Mouse (Mus musculus) A20 (cell line): ENCODE measurements at regions not wholly inside any gene's neighbourhood (a gene's known extent, or its start where the extent isn't known, plus 50 kb on each side); places are given as distances from the start of the nearest gene placed in this dataset.

Experiments used
- DNase-seq: peaks from one replicate; pipeline ENCODE4 v3.0.0-alpha.2; 2011; ENCODE audit warnings: low read depth, low spot score

- DNase-seq, result no peak
Measured at GRCm38 (mm10) chr17:51528161-51528560, 304.9 kb downstream of the Satb1 start.

DNA sequence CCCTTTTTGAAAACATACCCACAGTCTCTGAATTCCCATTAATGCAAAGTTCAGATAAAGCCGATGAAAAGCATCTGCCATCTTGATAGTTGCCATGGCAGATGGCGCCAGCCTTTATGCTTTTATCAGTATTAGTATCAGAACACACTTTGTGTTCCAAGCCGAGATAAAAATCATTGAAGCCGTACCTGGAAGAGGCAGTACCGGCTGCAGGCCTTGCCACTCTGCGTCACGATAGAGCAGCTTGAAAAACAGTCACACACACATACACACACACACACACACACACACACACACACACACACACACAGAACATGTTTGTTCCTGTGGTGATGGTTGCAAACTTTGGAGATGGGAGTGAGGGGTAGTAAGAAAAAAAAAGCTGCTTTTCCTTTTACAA lies 306.2 kb downstream of the Satb1 start:
- DNase-seq, result no peak

- DNase-seq, result no peak
Measured at GRCm38 (mm10) chr17:51526464-51526863, 306.6 kb downstream of the Satb1 start.

GRCm38 (mm10) chr17:51526021-51526420 lies 307.1 kb downstream of the Satb1 start:
- DNase-seq, result no peak

GRCm38 (mm10) chr17:51525219-51525618 lies 307.9 kb downstream of the Satb1 start:
- no peak for DNase-seq

- DNase-seq, result no peak
Measured at GRCm38 (mm10) chr17:51511917-51512316, 321.2 kb downstream of the Satb1 start.

DNA sequence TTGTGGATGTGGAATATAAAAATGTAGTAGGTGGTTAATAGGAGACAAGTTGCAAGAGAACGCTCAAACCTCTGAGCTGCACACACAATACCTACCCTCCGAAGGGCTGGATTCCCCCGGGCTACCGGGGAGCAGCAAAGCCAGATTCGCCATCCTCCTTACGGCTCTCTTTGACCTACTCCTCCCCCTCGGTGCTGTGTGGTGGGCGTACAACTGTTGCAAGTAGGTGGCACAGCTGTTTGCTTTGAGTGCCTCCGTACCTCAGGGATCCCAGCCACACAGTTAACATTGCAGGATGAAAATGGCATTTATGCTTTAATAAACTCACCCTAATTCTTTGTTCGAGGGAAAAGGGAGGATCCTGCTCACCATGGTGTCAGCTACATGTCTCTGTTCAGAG lies 321.6 kb upstream of the Tbc1d5 start:
- DNase-seq, result no peak

DNA sequence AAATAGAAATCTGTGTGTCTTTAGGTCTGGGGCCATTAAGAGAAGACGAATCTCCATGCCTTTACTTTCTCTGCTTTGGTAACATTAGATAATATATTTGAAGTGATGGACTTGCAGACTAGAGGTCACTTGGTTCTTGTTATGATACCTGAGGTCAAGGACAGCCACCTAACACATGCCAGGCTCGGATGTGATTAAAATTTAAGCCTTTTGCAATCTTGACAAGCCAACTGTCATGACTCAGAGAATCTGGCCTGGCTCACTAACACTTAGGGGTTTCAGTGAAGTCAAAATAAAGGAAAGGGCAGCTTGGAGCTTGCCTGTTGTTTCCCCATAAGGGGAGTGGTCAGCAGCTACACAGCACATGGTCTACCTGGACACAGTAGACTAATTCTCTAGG lies 320.4 kb upstream of the Tbc1d5 start:
- no peak for DNase-seq

- no peak for DNase-seq
Measured at GRCm38 (mm10) chr17:51495038-51495437, 315.9 kb upstream of the Tbc1d5 start.

DNA sequence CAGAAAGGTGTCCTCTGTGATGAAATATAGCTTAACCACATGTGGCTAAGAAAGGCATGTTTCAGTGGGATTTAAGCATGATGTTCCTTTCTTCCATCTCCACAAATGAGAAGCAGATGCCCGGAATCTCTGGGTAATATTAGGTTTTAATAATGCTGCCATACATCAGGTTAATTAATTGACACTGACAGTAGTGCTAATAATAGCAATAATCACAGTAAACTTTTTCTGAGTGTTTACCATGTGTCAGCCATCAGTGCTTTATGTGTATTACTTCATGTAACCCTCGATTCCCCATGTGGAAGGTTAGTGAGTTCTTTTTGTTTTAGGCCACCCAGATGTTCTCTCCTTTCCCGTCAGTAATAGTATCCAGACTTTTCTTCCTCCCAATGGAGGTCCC lies 310.2 kb upstream of the Tbc1d5 start:
- DNase-seq, result no peak

DNA sequence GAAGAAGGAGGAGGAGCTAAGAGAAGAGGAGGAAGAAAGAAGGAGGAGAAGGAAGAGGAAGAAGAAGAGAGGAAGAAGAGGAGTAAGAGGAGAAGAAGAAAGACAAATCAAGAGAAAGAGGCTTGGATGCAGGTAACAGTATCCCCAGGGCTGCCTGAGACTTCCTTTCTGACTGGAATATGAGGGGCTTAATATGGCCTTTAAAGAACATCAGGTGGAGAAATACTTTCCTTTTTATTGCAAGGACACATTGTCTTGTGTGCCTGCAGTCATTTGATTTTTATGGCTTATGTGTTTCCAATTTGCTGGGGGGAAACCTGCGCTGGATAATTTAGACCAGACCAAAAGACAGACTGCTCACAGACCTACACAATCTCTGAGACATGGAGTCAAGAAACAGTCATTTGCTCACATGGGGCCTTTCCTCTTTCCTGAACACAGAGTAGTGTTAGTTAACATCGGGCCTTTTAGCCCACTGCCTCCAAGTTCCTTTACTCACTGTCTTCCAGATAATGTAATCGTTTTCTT lies 308.8 kb upstream of the Tbc1d5 start:
- DNase-seq, result no peak

DNA sequence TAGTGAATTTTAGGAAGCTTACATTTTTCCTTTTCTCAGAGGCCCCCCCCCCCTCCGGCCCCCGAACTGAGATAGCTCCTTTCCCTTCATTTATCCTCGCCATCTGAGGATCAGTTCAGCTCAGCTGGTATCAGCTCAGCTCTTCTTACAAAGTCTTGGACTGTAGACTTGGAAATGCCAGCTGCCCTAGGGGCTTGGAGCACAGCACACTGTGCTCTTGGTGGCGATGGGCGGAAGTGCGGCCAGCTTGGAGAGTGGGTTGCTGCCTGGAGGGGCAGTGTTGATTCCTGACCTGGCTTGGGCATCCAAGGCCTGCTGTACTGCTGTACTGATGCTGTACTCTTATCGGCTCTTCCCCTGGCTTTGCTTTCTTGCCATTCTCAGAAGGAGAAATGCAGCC lies 298.7 kb upstream of the Tbc1d5 start:
- DNase-seq, result no peak

- DNase-seq, result no peak
Measured at GRCm38 (mm10) chr17:51477404-51477803, 298.3 kb upstream of the Tbc1d5 start.

DNA sequence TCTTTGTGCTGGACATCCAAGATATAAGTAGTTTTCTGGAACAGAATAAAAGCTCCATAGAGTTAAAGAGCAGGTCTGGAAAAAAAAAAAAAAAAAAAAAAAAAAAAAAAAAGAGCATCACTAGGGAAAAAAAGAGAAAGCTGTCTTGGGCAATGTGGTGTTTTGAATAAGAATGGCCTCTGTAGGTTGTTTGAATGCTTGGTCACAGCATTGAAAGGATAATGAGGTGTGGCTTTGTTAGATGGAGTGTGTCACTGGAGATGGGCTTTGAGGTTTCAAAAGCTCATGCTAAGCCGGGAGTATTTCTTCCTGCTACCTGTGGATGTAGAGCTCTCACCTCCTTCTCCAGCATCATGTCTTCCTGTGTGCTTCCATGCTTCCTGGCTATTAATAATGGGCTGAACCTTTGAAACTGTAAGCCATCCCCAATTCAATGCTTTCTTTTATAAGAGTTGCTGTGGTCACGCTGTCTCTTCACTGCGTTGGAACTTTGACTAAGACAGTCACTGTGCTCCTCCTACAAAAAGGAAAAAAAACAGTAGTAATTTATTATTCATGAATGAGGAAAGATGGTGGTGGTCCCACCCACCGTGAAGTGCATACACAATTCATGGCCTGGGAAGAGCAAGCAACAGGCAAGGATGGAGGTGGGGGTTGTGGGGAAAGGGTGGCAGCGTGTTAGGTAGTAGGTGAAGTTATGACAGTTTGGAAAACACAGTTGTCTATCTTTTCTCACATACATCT lies 283.2 kb upstream of the Tbc1d5 start:
- DNase-seq, result no peak

DNA sequence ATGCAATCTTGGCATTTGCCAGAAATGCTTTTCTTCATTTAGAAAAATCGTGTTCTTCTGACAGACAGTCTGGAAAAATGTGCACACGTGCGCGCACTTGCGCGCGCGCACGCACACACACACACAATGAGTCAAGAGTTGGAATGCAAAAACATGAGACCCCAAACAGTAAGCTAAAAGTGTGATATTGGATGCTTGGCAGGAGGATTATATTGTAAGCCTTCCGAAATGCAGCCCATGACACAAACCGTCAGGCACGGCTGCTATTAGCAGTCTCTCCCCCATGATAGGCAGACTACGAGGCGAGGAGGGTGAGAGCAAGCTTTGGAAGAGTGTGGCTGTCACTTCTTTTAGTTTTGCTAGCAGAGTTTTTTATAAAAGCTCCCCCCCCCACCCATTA lies 282.1 kb upstream of the Tbc1d5 start:
- no peak for DNase-seq

DNA sequence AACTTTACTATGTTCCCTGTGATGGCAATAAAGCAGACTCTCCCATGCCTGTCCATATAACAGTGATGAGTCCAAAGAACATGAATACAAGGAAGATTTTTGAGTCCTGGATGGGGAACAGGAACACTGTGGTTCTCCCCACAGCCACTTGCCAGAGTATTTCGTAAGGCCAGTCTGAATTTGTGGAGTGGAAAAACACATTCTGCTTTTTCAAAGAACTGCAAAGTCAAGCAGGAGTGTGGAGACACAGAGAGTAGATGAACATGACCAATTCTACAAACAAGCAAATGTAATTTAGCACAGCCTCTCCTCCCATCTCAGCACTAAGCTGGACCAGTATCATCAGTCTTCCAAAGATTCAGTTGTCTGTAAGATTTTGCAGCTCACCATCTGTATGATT lies 280.0 kb upstream of the Tbc1d5 start:
- DNase-seq, result no peak

DNA sequence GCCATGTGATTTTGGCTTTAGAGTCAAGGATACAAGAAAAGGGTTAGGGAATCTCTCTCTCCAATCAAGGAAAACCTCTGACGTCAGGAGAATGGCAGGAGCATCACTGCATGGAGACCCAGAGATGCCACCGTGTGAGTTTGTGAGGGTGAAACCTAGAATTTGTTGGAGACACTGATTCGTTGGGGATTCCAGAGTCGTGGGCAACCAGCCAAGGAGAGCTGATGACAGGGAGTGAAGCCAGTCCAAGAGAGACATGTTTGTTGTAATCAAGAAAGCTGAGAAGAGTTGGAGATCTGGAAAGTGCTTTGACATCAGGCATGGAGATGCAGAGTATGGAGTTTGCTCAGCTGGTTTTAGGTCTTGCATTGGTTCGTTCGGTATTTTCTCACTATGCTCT lies 236.6 kb upstream of the Tbc1d5 start:
- no peak for DNase-seq

DNA sequence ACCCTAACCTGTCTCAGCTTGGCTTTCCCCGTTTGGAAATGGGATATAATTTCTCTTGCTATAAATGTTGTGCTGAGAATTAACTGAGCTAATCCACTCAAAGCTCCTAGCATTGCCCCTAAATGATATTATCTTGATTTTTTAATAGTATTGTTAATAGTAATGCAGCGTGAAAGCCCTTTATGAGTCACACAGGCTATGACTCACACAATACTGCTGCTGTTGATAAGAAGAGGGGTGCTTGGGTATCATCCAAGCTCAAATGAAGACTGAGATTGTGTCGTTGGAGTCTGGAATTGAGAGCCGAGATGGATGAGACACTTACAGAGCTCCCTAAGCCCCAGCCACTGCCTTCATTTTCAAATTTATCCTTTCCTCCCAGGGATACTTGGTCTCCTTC lies 235.2 kb upstream of the Tbc1d5 start:
- no peak for DNase-seq

DNA sequence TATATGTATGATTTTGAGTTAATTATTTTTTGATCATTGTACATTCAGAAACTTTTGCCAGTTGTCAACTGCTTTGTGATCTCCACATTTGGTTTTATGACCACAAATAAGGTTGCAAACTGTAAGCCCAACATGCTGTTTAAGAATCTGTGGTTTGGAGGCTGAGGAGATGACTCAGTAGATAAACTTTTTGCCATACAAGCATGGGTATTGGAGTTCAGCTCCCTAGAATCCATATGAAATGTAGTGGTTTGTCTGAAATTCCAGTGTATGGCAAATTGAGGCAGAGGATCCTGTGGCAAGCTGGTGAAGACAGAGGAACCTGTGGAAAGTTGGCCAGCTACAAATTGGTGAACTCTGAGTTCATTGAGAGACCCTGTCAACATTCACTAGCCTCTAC lies 234.6 kb upstream of the Tbc1d5 start:
- no peak for DNase-seq

DNA sequence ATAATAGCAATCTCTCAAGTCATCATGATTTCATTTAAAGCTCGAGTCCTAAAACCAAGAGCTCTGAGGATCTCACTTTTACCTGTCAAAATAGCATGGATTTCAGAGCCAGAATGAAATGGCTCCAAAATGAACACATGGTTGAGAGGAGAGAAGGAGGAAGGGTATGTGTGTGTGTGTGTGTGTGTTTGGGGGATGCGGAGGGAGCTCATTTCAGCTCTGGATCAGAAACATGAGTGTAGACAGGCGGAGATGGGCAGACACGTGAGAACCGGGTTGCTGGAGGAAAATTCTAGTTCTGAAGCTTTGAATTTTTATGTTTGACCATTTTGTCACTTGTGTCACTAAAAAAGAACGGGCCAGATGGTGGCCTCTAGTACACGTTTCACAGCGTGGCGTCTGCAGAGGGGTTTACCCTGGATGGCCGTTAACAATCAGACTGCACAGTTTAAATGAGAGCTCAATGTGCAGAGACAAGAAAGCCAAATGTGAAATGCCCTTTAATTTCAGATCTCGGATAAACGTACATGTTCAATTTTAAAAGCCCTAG lies 232.5 kb upstream of the Tbc1d5 start:
- DNase-seq, result no peak

GRCm38 (mm10) chr17:51408894-51409293 lies 229.7 kb upstream of the Tbc1d5 start:
- DNase-seq, result no peak

GRCm38 (mm10) chr17:51408367-51408766 lies 229.2 kb upstream of the Tbc1d5 start:
- no peak for DNase-seq

- DNase-seq, result no peak
Measured at GRCm38 (mm10) chr17:51407046-51407445, 227.9 kb upstream of the Tbc1d5 start.

- no peak for DNase-seq
Measured at GRCm38 (mm10) chr17:51405059-51405458, 225.9 kb upstream of the Tbc1d5 start.
